Comparison of ENCODE assay signal across 20 mouse cellular contexts in the genomic region with DNA sequence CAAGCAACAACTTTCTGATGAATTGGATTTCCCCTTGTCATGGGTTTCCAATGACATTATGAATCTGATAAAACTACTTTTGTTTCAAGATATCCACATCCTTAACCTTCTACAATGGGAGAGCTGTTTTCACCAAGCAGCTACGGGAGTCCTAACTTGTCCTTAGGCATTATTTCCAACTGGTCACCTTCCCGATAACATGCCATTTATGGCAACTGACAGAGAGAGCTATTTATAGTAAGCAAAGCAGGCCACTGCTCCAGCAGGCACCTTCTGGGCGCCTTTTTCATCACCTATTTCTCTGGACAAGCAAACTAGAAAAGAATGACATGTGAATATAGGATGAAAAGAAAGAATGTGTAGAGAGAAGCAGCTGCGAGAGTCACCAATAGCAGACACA.
DNase-seq lines count a peak whose midpoint lies in the region; ATAC-seq lines count a peak whose summit lies in the region.
"Had no signal": no experiment of that assay in that cellular context is flagged by ENCODE, and none has a peak within 500 bp of the region (broad histone marks: within the 10 kb centered on the region; RNA-seq: fewer than 3 reads in every experiment).

No protein-coding gene starts in this region.

- H3K4me1 ChIP-seq in heart, embryonic 16.5 days (ENCODE audit: control insufficient read depth, insufficient read depth, low read length), result peaks cover 2% of the 10 kb centered on the region; the same call in 1 of the 2 replicates
- H3K4me1 ChIP-seq in limb, embryonic 10.5 days, result no peaks in the 10 kb centered on the region

- peak; percentile 7 for DNase-seq in gastrocnemius, postnatal 25 days
- no peak for DNase-seq in gastrocnemius, postnatal 10 days
- peak; percentile 12 to 13 for DNase-seq in cerebellum, adult 18-20 months
- DNase-seq in cerebellum, adult 9-11 months, result peak; percentile 21
- no peak for DNase-seq in lung, adult 18-20 months
- DNase-seq in limb, embryonic 10.5 days (ENCODE audit: low spot score), result no peak
- no peak for DNase-seq in layer of hippocampus, postnatal 25 days (ENCODE audit: extremely low spot score in 1 of 2, low spot score in 1 of 2)
- DNase-seq: adrenal gland, postnatal 36 days; B cell, adult 2 months; gastrocnemius, postnatal 14 days; kidney, adult 18-20 months; kidney, postnatal 10 days; lung, adult 2 months; right cerebral cortex, postnatal 4 days had no signal

- H3K27me3 ChIP-seq in heart, embryonic 16.5 days (ENCODE audit: control insufficient read depth, insufficient read depth, low read length), result no peaks in the 10 kb centered on the region
- H3K27me3 ChIP-seq in limb, embryonic 10.5 days (ENCODE audit: low read depth, poor library complexity, severe bottlenecking), result no peaks in the 10 kb centered on the region
- H3K27me3 ChIP-seq: hindbrain, embryonic 12.5 days had no signal

- H3K4me3 ChIP-seq in heart, embryonic 16.5 days (ENCODE audit: low read length), result no peak overlapping the region
- no peak overlapping the region for H3K4me3 ChIP-seq in limb, embryonic 10.5 days
- H3K4me3 ChIP-seq: embryonic facial prominence, embryonic 10.5 days; hindbrain, embryonic 12.5 days; midbrain, embryonic 10.5 days had no signal

- H3K9ac ChIP-seq in heart, embryonic 16.5 days (ENCODE audit: low read length), result 0 out of 2 replicates have a peak overlapping the region, but pooled peaks have one; percentile 6
- H3K9ac ChIP-seq: hindbrain, embryonic 12.5 days had no signal

- H3K36me3 ChIP-seq in heart, embryonic 16.5 days (ENCODE audit: control insufficient read depth, insufficient read depth), result no peaks in the 10 kb centered on the region
- no peaks in the 10 kb centered on the region for H3K36me3 ChIP-seq in limb, embryonic 10.5 days
- H3K36me3 ChIP-seq: embryonic facial prominence, embryonic 10.5 days; hindbrain, embryonic 12.5 days; midbrain, embryonic 10.5 days had no signal

- WGBS in heart, embryonic 16.5 days, result 42% methylated on average over 4 of the region's 4 CpGs
- WGBS in limb, embryonic 10.5 days, result 63% methylated on average over 4 of the region's 4 CpGs

- H3K9me3 ChIP-seq in heart, embryonic 16.5 days (replicated peaks; ENCODE audit: control insufficient read depth, low read length), result no peaks in the 10 kb centered on the region
- no peaks in the 10 kb centered on the region for H3K9me3 ChIP-seq in limb, embryonic 10.5 days (replicated peaks)
- H3K9me3 ChIP-seq: embryonic facial prominence, embryonic 10.5 days; hindbrain, embryonic 12.5 days; midbrain, embryonic 10.5 days had no signal

- H3K4me2 ChIP-seq in heart, embryonic 16.5 days (ENCODE audit: low read depth, low read length), result no peak overlapping the region
- H3K4me2 ChIP-seq: hindbrain, embryonic 12.5 days; liver, embryonic 11.5 days had no signal

- H3K27ac ChIP-seq in heart, embryonic 16.5 days (ENCODE audit: low read length), result peak overlapping the region; percentile 84
- no peak overlapping the region for H3K27ac ChIP-seq in limb, embryonic 10.5 days
- H3K27ac ChIP-seq: embryonic facial prominence, embryonic 10.5 days; hindbrain, embryonic 12.5 days; macrophage; midbrain, embryonic 10.5 days had no signal

- ATAC-seq in heart, embryonic 16.5 days (replicated peaks; ENCODE audit: extremely low read depth, insufficient read depth, low FRiP score), result peak; percentile 60

Comparison
In these comparisons a context has a peak if more than half of its experiments do, and no peak if none do; other contexts are left out.
1. DNase-seq: peak in gastrocnemius, postnatal 25 days (single experiment), cerebellum, adult 18-20 months (2 of 2) and cerebellum, adult 9-11 months (single experiment); none in gastrocnemius, postnatal 10 days (single experiment), lung, adult 18-20 months (0 of 2), limb, embryonic 10.5 days (single experiment) and layer of hippocampus, postnatal 25 days (0 of 2).